In the genomic region with DNA sequence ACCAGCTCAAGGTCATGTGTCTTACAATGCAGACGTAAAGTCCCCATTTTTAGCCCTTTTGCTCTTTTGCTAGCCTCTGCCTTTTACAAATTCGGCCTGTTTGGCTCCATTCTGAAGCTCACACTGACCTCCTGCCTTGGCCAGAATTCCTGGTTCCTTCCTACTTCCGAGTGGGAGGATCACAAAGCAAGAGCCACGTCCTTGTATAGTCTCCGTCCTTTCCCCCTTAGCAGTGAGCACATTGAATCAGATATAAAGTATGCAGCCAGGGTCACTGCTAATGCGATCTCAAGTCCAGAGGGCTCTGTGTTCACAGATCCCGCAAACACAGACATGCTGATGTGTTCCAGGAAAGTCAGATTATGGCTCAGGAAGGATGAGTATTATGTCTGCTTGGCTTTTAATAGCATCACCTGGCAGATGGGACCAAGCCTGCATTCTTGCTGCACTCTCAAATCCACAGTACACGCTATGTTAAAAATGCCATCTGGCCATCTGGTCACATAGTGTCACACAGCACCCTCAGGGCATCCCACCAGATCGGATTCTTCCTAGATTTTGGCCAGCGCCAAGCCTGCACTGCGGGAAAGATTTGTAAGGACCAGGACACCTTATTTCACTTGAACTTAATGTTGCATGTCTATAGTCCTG, we compare ENCODE assay signal across 15 mouse cellular contexts.
DNase-seq lines count a peak whose midpoint lies in the region; ATAC-seq and TF ChIP-seq lines count a peak whose summit lies in the region.
"Had no signal": no experiment of that assay in that cellular context is flagged by ENCODE, and none has a peak within 500 bp of the region (broad histone marks: within the 10 kb centered on the region; RNA-seq: fewer than 3 reads in every experiment).

No protein-coding gene starts in this region.

- H3K4me1 ChIP-seq in hindbrain, embryonic 13.5 days (replicated peaks): peaks cover 13% of the 10 kb centered on the region; the same call in 1 of the 2 replicates
- no peaks in the 10 kb centered on the region for H3K4me1 ChIP-seq in hindbrain, embryonic 11.5 days (replicated peaks; ENCODE audit: control insufficient read depth, insufficient read depth, low read length)
- peaks cover 2% of the 10 kb centered on the region for H3K4me1 ChIP-seq in hindbrain, embryonic 16.5 days (ENCODE audit: control insufficient read depth, insufficient read depth, low read depth, low read length)
- no peaks in the 10 kb centered on the region for H3K4me1 ChIP-seq in forebrain, postnatal 0 days (ENCODE audit: insufficient read depth)
- no peaks in the 10 kb centered on the region for H3K4me1 ChIP-seq in forebrain, embryonic 12.5 days
- H3K4me1 ChIP-seq: midbrain, embryonic 12.5 days had no signal

- no peak for ATAC-seq in hindbrain, embryonic 13.5 days (ENCODE audit: low FRiP score)
- no peak for ATAC-seq in hindbrain, embryonic 11.5 days (ENCODE audit: low FRiP score)
- ATAC-seq in hindbrain, embryonic 16.5 days: peak; percentile 62; the same call in 1 of the 2 replicates
- ATAC-seq in forebrain, postnatal 0 days: no peak
- ATAC-seq in forebrain, embryonic 12.5 days (ENCODE audit: low FRiP score): no peak

- no peaks in the 10 kb centered on the region for H3K36me3 ChIP-seq in hindbrain, embryonic 13.5 days
- no peaks in the 10 kb centered on the region for H3K36me3 ChIP-seq in hindbrain, embryonic 11.5 days (ENCODE audit: control insufficient read depth, insufficient read depth, low read length)
- H3K36me3 ChIP-seq in hindbrain, embryonic 16.5 days (ENCODE audit: control insufficient read depth, insufficient read depth, low read length): no peaks in the 10 kb centered on the region
- no peaks in the 10 kb centered on the region for H3K36me3 ChIP-seq in forebrain, postnatal 0 days (ENCODE audit: insufficient read depth)
- H3K36me3 ChIP-seq in forebrain, embryonic 12.5 days (replicated peaks): no peaks in the 10 kb centered on the region
- H3K36me3 ChIP-seq: midbrain, embryonic 12.5 days had no signal

- DNase-seq in hindbrain, embryonic 11.5 days (ENCODE audit: low spot score): no peak
- DNase-seq in brain, adult 2 months (ENCODE audit: low read depth, low spot score): peak; percentile 98
- DNase-seq in cerebellum, adult 11-12 months: peak; percentile 93
- no peak for DNase-seq in forebrain, postnatal 0 days
- DNase-seq: embryo, embryonic 11 days; heart, adult 11 months; kidney, adult 2 months; kidney, postnatal 4 days; layer of hippocampus, postnatal 36 days; thymus, adult 18-20 months had no signal

- TF ChIP-seq CTCF in forebrain, postnatal 0 days (IDR thresholded peaks at IDR 0.05; ENCODE audit: low read depth): no peak

- 74% methylated on average over 11 of the region's 11 CpGs for WGBS in hindbrain, embryonic 13.5 days
- WGBS in hindbrain, embryonic 11.5 days: 82% methylated on average over 11 of the region's 11 CpGs
- WGBS in hindbrain, embryonic 16.5 days: 65% methylated on average over 11 of the region's 11 CpGs
- WGBS in forebrain, postnatal 0 days: 80% methylated on average over 11 of the region's 11 CpGs
- WGBS in forebrain, embryonic 12.5 days: 85% methylated on average over 11 of the region's 11 CpGs

- no peak overlapping the region for H3K9ac ChIP-seq in hindbrain, embryonic 13.5 days
- H3K9ac ChIP-seq in hindbrain, embryonic 11.5 days (ENCODE audit: low read depth, low read length): no peak overlapping the region
- H3K9ac ChIP-seq in hindbrain, embryonic 16.5 days (ENCODE audit: low read depth, low read length): no peak overlapping the region
- no peak overlapping the region for H3K9ac ChIP-seq in forebrain, postnatal 0 days
- no peak overlapping the region for H3K9ac ChIP-seq in forebrain, embryonic 12.5 days
- H3K9ac ChIP-seq: liver, embryonic 14.5 days; midbrain, embryonic 12.5 days had no signal

- no peaks in the 10 kb centered on the region for H3K9me3 ChIP-seq in hindbrain, embryonic 13.5 days
- H3K9me3 ChIP-seq in hindbrain, embryonic 11.5 days (ENCODE audit: control insufficient read depth, low read length): no peaks in the 10 kb centered on the region
- H3K9me3 ChIP-seq in hindbrain, embryonic 16.5 days (ENCODE audit: control insufficient read depth, low read length): no peaks in the 10 kb centered on the region
- no peaks in the 10 kb centered on the region for H3K9me3 ChIP-seq in forebrain, postnatal 0 days (ENCODE audit: low read length)
- no peaks in the 10 kb centered on the region for H3K9me3 ChIP-seq in forebrain, embryonic 12.5 days
- H3K9me3 ChIP-seq: midbrain, embryonic 12.5 days had no signal

- no peaks in the 10 kb centered on the region for H3K27me3 ChIP-seq in hindbrain, embryonic 13.5 days
- no peaks in the 10 kb centered on the region for H3K27me3 ChIP-seq in hindbrain, embryonic 11.5 days (ENCODE audit: control insufficient read depth, insufficient read depth, low read length)
- H3K27me3 ChIP-seq in hindbrain, embryonic 16.5 days (replicated peaks; ENCODE audit: control insufficient read depth, insufficient read depth, low read length): no peaks in the 10 kb centered on the region
- no peaks in the 10 kb centered on the region for H3K27me3 ChIP-seq in forebrain, postnatal 0 days (ENCODE audit: insufficient read depth, low read length)
- H3K27me3 ChIP-seq in forebrain, embryonic 12.5 days: no peaks in the 10 kb centered on the region

- H3K4me3 ChIP-seq in hindbrain, embryonic 13.5 days: no peak overlapping the region
- H3K4me3 ChIP-seq in hindbrain, embryonic 11.5 days (ENCODE audit: low read depth, low read length): no peak overlapping the region
- no peak overlapping the region for H3K4me3 ChIP-seq in hindbrain, embryonic 16.5 days (ENCODE audit: low read length)
- no peak overlapping the region for H3K4me3 ChIP-seq in forebrain, postnatal 0 days (ENCODE audit: low read depth, low read length)
- no peak overlapping the region for H3K4me3 ChIP-seq in forebrain, embryonic 12.5 days (replicated peaks)
- H3K4me3 ChIP-seq: midbrain, embryonic 12.5 days had no signal

- peak overlapping the region; percentile 64 for H3K27ac ChIP-seq in hindbrain, embryonic 13.5 days
- H3K27ac ChIP-seq in hindbrain, embryonic 11.5 days (ENCODE audit: low read depth, low read length): no peak overlapping the region
- no peak overlapping the region for H3K27ac ChIP-seq in hindbrain, embryonic 16.5 days (ENCODE audit: low read depth, low read length)
- H3K27ac ChIP-seq in forebrain, postnatal 0 days (ENCODE audit: low read depth, low read length): no peak overlapping the region
- no peak overlapping the region for H3K27ac ChIP-seq in forebrain, embryonic 12.5 days
- H3K27ac ChIP-seq: liver, embryonic 14.5 days; midbrain, embryonic 12.5 days had no signal

- H3K4me2 ChIP-seq in hindbrain, embryonic 13.5 days: no peak overlapping the region
- H3K4me2 ChIP-seq in hindbrain, embryonic 11.5 days (replicated peaks; ENCODE audit: low read depth, low read length): no peak overlapping the region
- H3K4me2 ChIP-seq in hindbrain, embryonic 16.5 days (ENCODE audit: low read length): no peak overlapping the region
- H3K4me2 ChIP-seq in forebrain, postnatal 0 days (ENCODE audit: low read depth): no peak overlapping the region
- H3K4me2 ChIP-seq in forebrain, embryonic 12.5 days: no peak overlapping the region
- H3K4me2 ChIP-seq: midbrain, embryonic 12.5 days had no signal

Comparison
In these comparisons a context has a peak if more than half of its experiments do, and no peak if none do; other contexts are left out.
1. DNase-seq: peak in brain, adult 2 months (single experiment) and cerebellum, adult 11-12 months (single experiment); none in hindbrain, embryonic 11.5 days (single experiment) and forebrain, postnatal 0 days (single experiment).